Mouse (Mus musculus) neutrophil, adult 59 days (primary cell): ENCODE measurements around the gene Arpc1b. TPM values are rescaled to one million over a fixed set of nuclear protein-coding genes. Genes with fewer than 3 reads are reported as not detected.

Experiments
- total RNA-seq, 2 experiments: library from RNA; stranded (reverse); gene quantifications; 1 replicate in 1 of 2; 2 replicates in 1 of 2; pipeline ENCODE4 v1.2.4; 2023

Arpc1b gene
- total RNA-seq, result 1,000 to 10,000 TPM; 1,066 to 1,148 TPM

GRCm38 (mm10) chr5:145114071-145114605, at the start of gene Arpc1b:
TSS of gene Arpc1b (plus strand) at chr5:145114215.

GRCm38 (mm10) chr5:145083632-145084451, 30.2 kb upstream of the Arpc1b start, which contains the start of the genes Arpc1a and Kpna7:
TSS of gene Arpc1a (plus strand) at chr5:145083830.
TSS of gene Kpna7 (minus strand) at chr5:145084030.

GRCm38 (mm10) chr5:145139571-145140519, 25.8 kb downstream of the Arpc1b start, which contains the start of the genes Pdap1 and Bud31:
TSS of gene Pdap1 (minus strand) at chr5:145140238.
TSS of gene Bud31 (plus strand) at chr5:145140362.

GRCm38 (mm10) chr5:145166536-145167305, 52.7 kb downstream of the Arpc1b start, which contains the start of the genes Ptcd1 and Cpsf4:
TSS of gene Ptcd1 (minus strand) at chr5:145167108.
TSS of gene Cpsf4 (plus strand) at chr5:145167213.

Other genes with a start within 250 kb of the Arpc1b start
- 10 to 100 TPM; 11.9 to 13.4 TPM for gene Smurf1, start 148.4 kb upstream of the Arpc1b start, total RNA-seq
- not detected for gene Gm4871, start 81.5 kb upstream of the Arpc1b start, total RNA-seq
- gene 1700018F24Rik, start 71.2 kb upstream of the Arpc1b start, total RNA-seq, result not detected
- 10 to 100 TPM; 91.4 to 98.0 TPM for gene Arpc1a, start 30.4 kb upstream of the Arpc1b start, total RNA-seq
- gene Kpna7, start 30.2 kb upstream of the Arpc1b start, total RNA-seq, result not detected
- 10 to 100 TPM; 39.5 to 40.4 TPM for gene Pdap1, start 26.0 kb downstream of the Arpc1b start, total RNA-seq
- gene Bud31, start 26.1 kb downstream of the Arpc1b start, total RNA-seq, result 100 to 1,000 TPM; 131 to 134 TPM
- 10 to 100 TPM; 15.9 to 17.0 TPM for gene Ptcd1, start 52.9 kb downstream of the Arpc1b start, total RNA-seq
- gene Cpsf4, start 53.0 kb downstream of the Arpc1b start, total RNA-seq, result 10 to 100 TPM; 26.6 to 27.8 TPM
- 100 to 1,000 TPM in 1 of 2 experiments, 10 to 100 TPM in 1; 89.0 to 108 TPM for gene Atp5j2, start 77.8 kb downstream of the Arpc1b start, total RNA-seq
- 10 to 100 TPM; 13.4 to 14.8 TPM for gene Zkscan14, start 87.7 kb downstream of the Arpc1b start, total RNA-seq
- 1 to 10 TPM; 4.2 to 7.5 TPM for gene Zkscan5, start 90.3 kb downstream of the Arpc1b start, total RNA-seq
- gene Zfp655, start 117.5 kb downstream of the Arpc1b start, total RNA-seq, result 10 to 100 TPM; 51.8 to 60.0 TPM
- gene Zscan25, start 166.3 kb downstream of the Arpc1b start, total RNA-seq, result 10 to 100 TPM in 1 of 2 experiments, 1 to 10 TPM in 1; 9.5 to 16.1 TPM
- gene Cyp3a57, start 231.1 kb downstream of the Arpc1b start, total RNA-seq, result not detected